Mouse (Mus musculus) neural tube, embryonic 11.5 days (tissue): ENCODE measurements around the gene Oxsr1. TPM values are rescaled to one million over a fixed set of nuclear protein-coding genes. Genes with fewer than 3 reads are reported as not detected.
A peak's percentile ranks its signal among the peaks of the same experiment; 100 is the strongest.

ENCODE experiments used
- ATAC-seq: fragments of 200-750 bp; cut with Nextera tagmentation; 2 replicates; pipeline ENCODE4 v1.8.0; 2017; ENCODE audit warnings: moderate number of reproducible peaks, mild to moderate bottlenecking, moderate TSS enrichment, moderate library complexity; ENCODE audit not compliant: insufficient read depth, low FRiP score, low TSS enrichment
- DNase-seq: peaks from one replicate; pipeline ENCODE4 v3.0.0-alpha.2; 2015; ENCODE audit warnings: low spot score
- H3K27ac ChIP-seq: fragments of 300-500 bp; sonication (generic); 2 replicates; pipeline ENCODE4 v1.5.1; 2014; ENCODE audit warnings: low read depth, mild to moderate bottlenecking, low read length
- H3K27me3 ChIP-seq: fragments of 300-500 bp; sonication (generic); 2 replicates; pipeline ENCODE4 v1.6.1; 2014; ENCODE audit warnings: mild to moderate bottlenecking, low read length, mixed read lengths; ENCODE audit not compliant: control insufficient read depth, insufficient read depth
- H3K36me3 ChIP-seq: fragments of 300-500 bp; sonication (generic); 2 replicates; pipeline ENCODE4 v1.6.1; 2014; ENCODE audit warnings: mild to moderate bottlenecking, low read length, moderate library complexity, mixed read lengths; ENCODE audit not compliant: control insufficient read depth, insufficient read depth
- H3K4me1 ChIP-seq: fragments of 300-500 bp; sonication (generic); 2 replicates; pipeline ENCODE4 v1.6.1; 2014; ENCODE audit warnings: low read length, mixed read lengths; ENCODE audit not compliant: control insufficient read depth, insufficient read depth
- H3K4me2 ChIP-seq: fragments of 300-500 bp; sonication (generic); 2 replicates; pipeline ENCODE4 v1.6.1; 2014; ENCODE audit warnings: low read depth, mild to moderate bottlenecking, moderate library complexity
- H3K4me3 ChIP-seq: fragments of 300-500 bp; sonication (generic); 2 replicates; pipeline ENCODE4 v1.5.1; 2014; ENCODE audit warnings: low read depth, low read length
- H3K9ac ChIP-seq: fragments of 300-500 bp; sonication (generic); 2 replicates; pipeline ENCODE4 v1.6.1; 2014; ENCODE audit warnings: mild to moderate bottlenecking, low read length
- H3K9me3 ChIP-seq: fragments of 300-500 bp; sonication (generic); 2 replicates; pipeline ENCODE4 v1.6.1; 2016; ENCODE audit warnings: low read length; ENCODE audit not compliant: control insufficient read depth
- WGBS: fragments of 180-500 bp; shearing (Covaris S2); extraction: QIAGEN DNeasy Blood & Tissue Kit; methylation state at CpG from one replicate; pipeline ENCODE4 v1.1.7; 2014; 5-methylcytosine and 5-hydroxymethylcytosine counted together
- polyA plus RNA-seq: library from polyadenylated mRNA; unstranded; fragments of >200 nt; fragmentation: Nextera tagmentation; extraction: Ambion mirVana; gene quantifications from 2 replicates; pipeline ENCODE4 v1.2.1, GENCODE M21; 2014

Oxsr1 gene
- polyA plus RNA-seq, 1 experiment from 2014 or later, result 15.8 TPM

- Histone ChIP-seq H3K9ac (peak within 1 kb of the TSS; percentile 66), H3K4me1 (no peaks in the 10 kb centered on the region), H3K4me2 (peak within 1 kb of the TSS; percentile 89), H3K4me3 (peak within 1 kb of the TSS; percentile 63), H3K36me3 (no peaks in the 10 kb centered on the region), H3K27me3 (no peaks in the 10 kb centered on the region), H3K9me3 (no peaks in the 10 kb centered on the region), H3K27ac (no peak within 1 kb of the TSS)
- DNase-seq (peak; percentile 93), ATAC-seq (peak; percentile 89)
- WGBS, result 4% methylated on average over 65 of the region's 65 CpGs
Observed at GRCm38 (mm10) chr9:119357331-119358057, 35.3 kb upstream of the Oxsr1 start, which contains the start of gene Xylb. Gene Xylb (plus strand): TSS chr9:119357381.

- ATAC-seq, result no peak
- no peak overlapping the region for H3K4me3 ChIP-seq
Observed at GRCm38 (mm10) chr9:119355943-119356342, 33.7 kb upstream of the Oxsr1 start.

GRCm38 (mm10) chr9:119353926-119354325, 31.7 kb upstream of the Oxsr1 start:
- no peak overlapping the region for H3K9ac ChIP-seq
- H3K4me3 ChIP-seq, result no peak overlapping the region
- DNase-seq (no peak), ATAC-seq (no peak)
- no peak overlapping the region for H3K4me2 ChIP-seq
- WGBS, result 84% methylated on average over 6 of the region's 6 CpGs
- no peaks in the 10 kb centered on the region for H3K27me3 ChIP-seq
- no peaks in the 10 kb centered on the region for H3K4me1 ChIP-seq
- peaks cover 2% of the 10 kb centered on the region for H3K36me3 ChIP-seq
- no peaks in the 10 kb centered on the region for H3K9me3 ChIP-seq
- no peak overlapping the region for H3K27ac ChIP-seq

More at GRCm38 (mm10) chr9:119355943-119356342, 33.7 kb upstream of the Oxsr1 start:
- 82% methylated on average over 6 of the region's 6 CpGs for WGBS
- Histone ChIP-seq H3K36me3 (no peaks in the 10 kb centered on the region; the same call in 1 of the 2 replicates), H3K9me3 (no peaks in the 10 kb centered on the region), H3K27me3 (no peaks in the 10 kb centered on the region), H3K27ac (no peak overlapping the region), H3K9ac (no peak overlapping the region), H3K4me2 (no peak overlapping the region), H3K4me1 (no peaks in the 10 kb centered on the region)
- DNase-seq, result no peak

- ATAC-seq (peak; percentile 87), DNase-seq (peak; percentile 81)
- Histone ChIP-seq H3K9me3 (no peaks in the 10 kb centered on the region), H3K4me3 (no peak overlapping the region), H3K9ac (no peak overlapping the region), H3K4me1 (no peaks in the 10 kb centered on the region), H3K27ac (no peak overlapping the region), H3K4me2 (no peak overlapping the region), H3K27me3 (no peaks in the 10 kb centered on the region), H3K36me3 (peaks cover 2% of the 10 kb centered on the region)
- 23% methylated on average over 4 of the region's 4 CpGs for WGBS
Observed at GRCm38 (mm10) chr9:119352060-119352459, 29.8 kb upstream of the Oxsr1 start.

- H3K4me3 ChIP-seq, result no peak overlapping the region
- no peak for ATAC-seq
- 90% methylated on average over 10 of the region's 10 CpGs for WGBS
- H3K4me1 ChIP-seq, result no peaks in the 10 kb centered on the region
- no peaks in the 10 kb centered on the region for H3K27me3 ChIP-seq
- H3K4me2 ChIP-seq, result no peak overlapping the region
- H3K9ac ChIP-seq, result no peak overlapping the region
- peaks cover 3% of the 10 kb centered on the region for H3K36me3 ChIP-seq
- no peaks in the 10 kb centered on the region for H3K9me3 ChIP-seq
- no peak overlapping the region for H3K27ac ChIP-seq
- no peak for DNase-seq
Observed at GRCm38 (mm10) chr9:119350947-119351705, 28.9 kb upstream of the Oxsr1 start.

GRCm38 (mm10) chr9:119350531-119350930, 28.3 kb upstream of the Oxsr1 start:
- Histone ChIP-seq H3K9ac (no peak overlapping the region), H3K4me2 (no peak overlapping the region), H3K27me3 (no peaks in the 10 kb centered on the region), H3K9me3 (no peaks in the 10 kb centered on the region), H3K4me1 (no peaks in the 10 kb centered on the region), H3K4me3 (no peak overlapping the region), H3K27ac (no peak overlapping the region), H3K36me3 (peaks cover 4% of the 10 kb centered on the region)
- ATAC-seq (no peak), DNase-seq (no peak)
- 94% methylated on average over 3 of the region's 3 CpGs for WGBS

- no peak overlapping the region for H3K4me2 ChIP-seq
- no peaks in the 10 kb centered on the region for H3K27me3 ChIP-seq
- peaks cover 7% of the 10 kb centered on the region for H3K36me3 ChIP-seq
- ATAC-seq, result no peak
- 89% methylated on average over 8 of the region's 8 CpGs for WGBS
- peaks cover 8% of the 10 kb centered on the region for H3K4me1 ChIP-seq
- H3K4me3 ChIP-seq, result no peak overlapping the region
- no peak overlapping the region for H3K27ac ChIP-seq
- H3K9me3 ChIP-seq, result no peaks in the 10 kb centered on the region
- H3K9ac ChIP-seq, result no peak overlapping the region
- DNase-seq, result no peak
Observed at GRCm38 (mm10) chr9:119346376-119346775, 24.1 kb upstream of the Oxsr1 start.

GRCm38 (mm10) chr9:119342728-119343127, 20.5 kb upstream of the Oxsr1 start:
- Histone ChIP-seq H3K36me3 (peaks cover 5% of the 10 kb centered on the region), H3K4me3 (peak overlapping the region; percentile 62; the same call in 1 of the 2 replicates), H3K9me3 (no peaks in the 10 kb centered on the region), H3K4me2 (peak overlapping the region; percentile 84; the same call in 1 of the 2 replicates), H3K4me1 (peaks cover 15% of the 10 kb centered on the region), H3K27ac (no peak overlapping the region), H3K9ac (no peak overlapping the region), H3K27me3 (peaks cover 7% of the 10 kb centered on the region; the same call in 1 of the 2 replicates)
- no peak for ATAC-seq
- 92% methylated on average over 7 of the region's 7 CpGs for WGBS
- DNase-seq, result no peak
